Mouse (Mus musculus) embryonic facial prominence, embryonic 13.5 days (tissue): ENCODE measurements around the gene Aco2. TPM values are rescaled to one million over a fixed set of nuclear protein-coding genes. Genes with fewer than 3 reads are reported as not detected.
A peak's percentile ranks its signal among the peaks of the same experiment; 100 is the strongest.

Source experiments
- ATAC-seq: fragments of 200-750 bp; cut with Nextera tagmentation; 2 replicates; pipeline ENCODE4 v1.8.0; 2017; ENCODE audit warnings: low read depth; ENCODE audit not compliant: insufficient number of reproducible peaks, insufficient read depth, low FRiP score, low TSS enrichment
- H3K27ac ChIP-seq: fragments of 300-500 bp; sonication (generic); 2 replicates; pipeline ENCODE4 v1.5.1; 2015; ENCODE audit warnings: moderate library complexity, mild to moderate bottlenecking, inconsistent platforms
- H3K27me3 ChIP-seq: fragments of 300-500 bp; sonication (generic); 2 replicates; pipeline ENCODE4 v1.6.1; 2015; ENCODE audit warnings: mild to moderate bottlenecking, inconsistent platforms
- H3K36me3 ChIP-seq: fragments of 300-500 bp; sonication (generic); 2 replicates; pipeline ENCODE4 v1.6.1; 2015; ENCODE audit warnings: mild to moderate bottlenecking, inconsistent platforms
- H3K4me1 ChIP-seq: fragments of 300-500 bp; sonication (generic); 2 replicates; pipeline ENCODE4 v1.6.1; 2015; ENCODE audit warnings: inconsistent platforms
- H3K4me2 ChIP-seq: fragments of 300-500 bp; sonication (generic); 2 replicates; pipeline ENCODE4 v1.6.1; 2015; ENCODE audit warnings: moderate library complexity, mild to moderate bottlenecking, inconsistent platforms
- H3K4me3 ChIP-seq: fragments of 300-500 bp; sonication (generic); 2 replicates; pipeline ENCODE4 v1.5.1; 2015; ENCODE audit warnings: mild to moderate bottlenecking, inconsistent platforms
- H3K9ac ChIP-seq: fragments of 300-500 bp; sonication (generic); 2 replicates; pipeline ENCODE4 v1.6.1; 2015; ENCODE audit warnings: mild to moderate bottlenecking, inconsistent platforms
- H3K9me3 ChIP-seq: fragments of 300-500 bp; sonication (generic); 2 replicates; pipeline ENCODE4 v1.6.1; 2016; ENCODE audit warnings: inconsistent platforms
- WGBS: fragments of 180-500 bp; shearing (Covaris S2); methylation state at CpG from one replicate; pipeline ENCODE4 v1.1.7; 2015; ENCODE audit warnings: mixed read lengths; 5-methylcytosine and 5-hydroxymethylcytosine counted together
- polyA plus RNA-seq: library from polyadenylated mRNA; unstranded; fragments of >200 nt; fragmentation: Nextera tagmentation; extraction: Ambion mirVana; gene quantifications from 2 replicates; pipeline ENCODE4 v1.2.1, GENCODE M21; 2015

Gene Aco2
- polyA plus RNA-seq, 1 experiment from 2014 or later, result 151 TPM

GRCm38 (mm10) chr15:81847161-81847560 lies 24.9 kb upstream of the Aco2 start:
- H3K36me3 ChIP-seq, result peaks cover 49% of the 10 kb centered on the region
- H3K4me3 ChIP-seq, result no peak overlapping the region
- WGBS, result 88% methylated on average over 4 of the region's 4 CpGs

GRCm38 (mm10) chr15:81847861-81848260 lies 24.2 kb upstream of the Aco2 start:
- no peaks in the 10 kb centered on the region for H3K27me3 ChIP-seq
- no peaks in the 10 kb centered on the region for H3K9me3 ChIP-seq

More at GRCm38 (mm10) chr15:81847161-81847560, 24.9 kb upstream of the Aco2 start:
- no peaks in the 10 kb centered on the region for H3K27me3 ChIP-seq
- no peak overlapping the region for H3K9ac ChIP-seq
- ATAC-seq, result no peak
- no peak overlapping the region for H3K27ac ChIP-seq
- H3K4me2 ChIP-seq, result no peak overlapping the region
- 0 out of 2 replicates have a peak, but pooled peaks cover 5% of the 10 kb centered on the region for H3K4me1 ChIP-seq
- H3K9me3 ChIP-seq, result no peaks in the 10 kb centered on the region

GRCm38 (mm10) chr15:81848301-81848700 lies 23.8 kb upstream of the Aco2 start:
- Histone ChIP-seq H3K9ac (no peak overlapping the region), H3K9me3 (no peaks in the 10 kb centered on the region), H3K4me1 (0 out of 2 replicates have a peak, but pooled peaks cover 5% of the 10 kb centered on the region), H3K4me2 (no peak overlapping the region), H3K36me3 (peaks cover 59% of the 10 kb centered on the region), H3K27me3 (no peaks in the 10 kb centered on the region), H3K4me3 (no peak overlapping the region), H3K27ac (no peak overlapping the region)
- no peak for ATAC-seq
- 36% methylated on average over 7 of the region's 7 CpGs for WGBS

More at GRCm38 (mm10) chr15:81847861-81848260, 24.2 kb upstream of the Aco2 start:
- Histone ChIP-seq H3K36me3 (peaks cover 56% of the 10 kb centered on the region), H3K4me3 (no peak overlapping the region), H3K9ac (no peak overlapping the region), H3K4me1 (0 out of 2 replicates have a peak, but pooled peaks cover 5% of the 10 kb centered on the region), H3K4me2 (no peak overlapping the region), H3K27ac (no peak overlapping the region)
- no peak for ATAC-seq
- 88% methylated on average over 5 of the region's 5 CpGs for WGBS

- Histone ChIP-seq H3K27ac (no peak overlapping the region), H3K4me1 (0 out of 2 replicates have a peak, but pooled peaks cover 5% of the 10 kb centered on the region), H3K36me3 (peaks cover 65% of the 10 kb centered on the region), H3K9me3 (no peaks in the 10 kb centered on the region), H3K4me3 (no peak overlapping the region), H3K9ac (no peak overlapping the region), H3K27me3 (no peaks in the 10 kb centered on the region), H3K4me2 (no peak overlapping the region)
- 84% methylated on average over 9 of the region's 9 CpGs for WGBS
- no peak for ATAC-seq
These were observed 23.0 kb upstream of the Aco2 start for GRCm38 (mm10) chr15:81849104-81849503.

- no peak overlapping the region for H3K4me2 ChIP-seq
- H3K27me3 ChIP-seq, result no peaks in the 10 kb centered on the region
- no peaks in the 10 kb centered on the region for H3K9me3 ChIP-seq
- H3K36me3 ChIP-seq, result peaks cover 69% of the 10 kb centered on the region
- no peak for ATAC-seq
- no peak overlapping the region for H3K9ac ChIP-seq
- H3K27ac ChIP-seq, result no peak overlapping the region
- H3K4me1 ChIP-seq, result peaks cover 13% of the 10 kb centered on the region
- WGBS, result 83% methylated on average over 14 of the region's 14 CpGs
- H3K4me3 ChIP-seq, result no peak overlapping the region
These were observed 21.4 kb upstream of the Aco2 start for GRCm38 (mm10) chr15:81850718-81851117.

- no peaks in the 10 kb centered on the region for H3K27me3 ChIP-seq
- H3K4me1 ChIP-seq, result peaks cover 12% of the 10 kb centered on the region
- 96% methylated on average over 15 of the region's 15 CpGs for WGBS
- peaks cover 69% of the 10 kb centered on the region for H3K36me3 ChIP-seq
- no peak overlapping the region for H3K27ac ChIP-seq
- H3K9me3 ChIP-seq, result no peaks in the 10 kb centered on the region
- H3K9ac ChIP-seq, result no peak overlapping the region
- ATAC-seq, result no peak
- H3K4me3 ChIP-seq, result no peak overlapping the region
- no peak overlapping the region for H3K4me2 ChIP-seq
These were observed 20.7 kb upstream of the Aco2 start for GRCm38 (mm10) chr15:81851375-81851774.

GRCm38 (mm10) chr15:81852411-81853000 lies 19.6 kb upstream of the Aco2 start:
- Histone ChIP-seq H3K27ac (no peak overlapping the region), H3K4me3 (no peak overlapping the region), H3K27me3 (no peaks in the 10 kb centered on the region), H3K4me2 (no peak overlapping the region), H3K9ac (0 out of 2 replicates have a peak overlapping the region, but pooled peaks have one; percentile 32), H3K4me1 (peaks cover 15% of the 10 kb centered on the region), H3K36me3 (peaks cover 59% of the 10 kb centered on the region), H3K9me3 (no peaks in the 10 kb centered on the region)
- ATAC-seq, result no peak
- WGBS, result 92% methylated on average over 9 of the region's 9 CpGs

GRCm38 (mm10) chr15:81853081-81853480 lies 19.0 kb upstream of the Aco2 start:
- H3K9me3 ChIP-seq, result no peaks in the 10 kb centered on the region
- no peak overlapping the region for H3K27ac ChIP-seq
- no peak for ATAC-seq
- H3K27me3 ChIP-seq, result no peaks in the 10 kb centered on the region
- no peak overlapping the region for H3K4me3 ChIP-seq
- peaks cover 15% of the 10 kb centered on the region for H3K4me1 ChIP-seq
- no peak overlapping the region for H3K4me2 ChIP-seq
- peaks cover 54% of the 10 kb centered on the region for H3K36me3 ChIP-seq
- H3K9ac ChIP-seq, result no peak overlapping the region
- 87% methylated on average over 7 of the region's 7 CpGs for WGBS

- H3K27ac ChIP-seq, result peak overlapping the region; percentile 75
- peaks cover 30% of the 10 kb centered on the region for H3K36me3 ChIP-seq
- peak; percentile 76 for ATAC-seq
- H3K4me2 ChIP-seq, result peak overlapping the region; percentile 87
- H3K27me3 ChIP-seq, result no peaks in the 10 kb centered on the region
- peak overlapping the region; percentile 94 for H3K9ac ChIP-seq
- peak overlapping the region; percentile 89 for H3K4me3 ChIP-seq
- WGBS, result under 1% methylated on average over 28 of the region's 28 CpGs
- no peaks in the 10 kb centered on the region for H3K9me3 ChIP-seq
- H3K4me1 ChIP-seq, result peaks cover 15% of the 10 kb centered on the region
These were observed 15.9 kb upstream of the Aco2 start for GRCm38 (mm10) chr15:81856030-81856790.

- no peaks in the 10 kb centered on the region for H3K27me3 ChIP-seq
These were observed 15.0 kb upstream of the Aco2 start for GRCm38 (mm10) chr15:81856938-81857723.

GRCm38 (mm10) chr15:81857724-81858116 lies 14.4 kb upstream of the Aco2 start:
- peak overlapping the region; percentile 89 for H3K4me3 ChIP-seq

More at GRCm38 (mm10) chr15:81856938-81857723, 15.0 kb upstream of the Aco2 start:
- ATAC-seq, result no peak
- Histone ChIP-seq H3K36me3 (peaks cover 20% of the 10 kb centered on the region), H3K4me1 (peaks cover 15% of the 10 kb centered on the region), H3K4me2 (peak overlapping the region; percentile 87), H3K9ac (peak overlapping the region; percentile 94), H3K27ac (peak overlapping the region; percentile 97), H3K9me3 (no peaks in the 10 kb centered on the region), H3K4me3 (peak overlapping the region; percentile 89)
- 1% methylated on average over 14 of the region's 14 CpGs for WGBS

More at GRCm38 (mm10) chr15:81857724-81858116, 14.4 kb upstream of the Aco2 start:
- H3K9ac ChIP-seq, result peak overlapping the region; percentile 94
- peak overlapping the region; percentile 97 for H3K27ac ChIP-seq
- peak overlapping the region; percentile 87 for H3K4me2 ChIP-seq
- H3K9me3 ChIP-seq, result no peaks in the 10 kb centered on the region
- peaks cover 15% of the 10 kb centered on the region for H3K4me1 ChIP-seq
- peaks cover 14% of the 10 kb centered on the region for H3K36me3 ChIP-seq
- no peak for ATAC-seq
- no peaks in the 10 kb centered on the region for H3K27me3 ChIP-seq
- WGBS, result under 1% methylated on average over 33 of the region's 33 CpGs
